Mouse (Mus musculus) cerebellum, adult 2 months (tissue): ENCODE data around the gene Ppm1b. TPM values are rescaled to one million over a fixed set of nuclear protein-coding genes. Genes with fewer than 3 reads are reported as not detected.
A peak's percentile ranks its signal among the peaks of the same experiment; 100 is the strongest.
"Not testable (repeated sequence)": the region's sequence is repeated elsewhere in the genome, so short reads cannot be mapped to it uniquely, and the experiment has no call there.

Experiments
- DNase-seq, 2 experiments: peaks; one replicate each; pipeline ENCODE4 v3.0.0; 2021
- H3K27ac ChIP-seq: fragments of 200-500 bp; 2 replicates; pipeline ENCODE4 v1.5.1; 2012; ENCODE audit warnings: low read length, control low read depth, inconsistent platforms; ENCODE audit not compliant: insufficient read depth
- H3K27me3 ChIP-seq: fragments of 200-500 bp; 2 replicates; pipeline ENCODE4 v1.6.1; 2012; ENCODE audit warnings: inconsistent platforms, mild to moderate bottlenecking, low read length, moderate library complexity; ENCODE audit not compliant: control insufficient read depth, insufficient read depth
- H3K4me1 ChIP-seq: fragments of 200-500 bp; 2 replicates; pipeline ENCODE4 v1.6.1; 2011; ENCODE audit warnings: low read length; ENCODE audit not compliant: control insufficient read depth, insufficient read depth
- H3K4me3 ChIP-seq: fragments of 200-500 bp; replicated peaks from 2 replicates; pipeline ENCODE3; 2011; ENCODE audit warnings: mild to moderate bottlenecking, low read depth, low read length, control low read depth; ENCODE audit not compliant: insufficient read depth
- CTCF ChIP-seq: fragments of 200-500 bp; IDR thresholded peaks from 2 replicates; pipeline ENCODE4 v1.5.1; 2011; ENCODE audit warnings: low read depth, mild to moderate bottlenecking, control low read depth, low read length, moderate library complexity, borderline replicate concordance; ENCODE audit not compliant: insufficient read depth
- POLR2A ChIP-seq: fragments of 200-500 bp; IDR thresholded peaks from 2 replicates; pipeline ENCODE4 v1.6.1; 2011; ENCODE audit warnings: low read length, control low read depth, borderline replicate concordance; ENCODE audit not compliant: insufficient read depth
- WGBS: fragments of 180-500 bp; shearing (Covaris S2); methylation state at CpG from one replicate; pipeline ENCODE4 v1.1.7; 2018; 5-methylcytosine and 5-hydroxymethylcytosine counted together
- polyA plus RNA-seq: library from polyadenylated mRNA; depleted of rRNA; stranded (reverse); fragments of >200 nt; gene quantifications from 2 replicates; pipeline ENCODE4 v1.2.3, GENCODE M21; 2012; rRNA removed

Ppm1b gene
- polyA plus RNA-seq, result 138 and 142 TPM in 2 replicates

- Histone ChIP-seq H3K27ac (peak within 1 kb of the TSS; percentile 93), H3K27me3 (no peaks in the 10 kb centered on the region), H3K4me3 (peak within 1 kb of the TSS; percentile 75), H3K4me1 (peaks cover 2% of the 10 kb centered on the region; the same call in 1 of the 2 replicates)
- no peak for DNase-seq
- WGBS, result 27% methylated on average over 9 of the region's 9 CpGs
- TF ChIP-seq POLR2A (no peak), CTCF (no peak)
Observed at GRCm38 (mm10) chr17:84956441-84956840, at the start of gene Ppm1b. TSS of gene Ppm1b (plus strand) at chr17:84956741.

- WGBS, result 74% methylated on average over 19 of the region's 19 CpGs
- no peak overlapping the region for H3K4me3 ChIP-seq
- no peak for DNase-seq
- no peak for TF ChIP-seq POLR2A
- no peak for TF ChIP-seq CTCF
- H3K27ac ChIP-seq, result no peak overlapping the region
- peaks cover 4% of the 10 kb centered on the region; the same call in 1 of the 2 replicates for H3K4me1 ChIP-seq
- no peaks in the 10 kb centered on the region for H3K27me3 ChIP-seq
Observed at GRCm38 (mm10) chr17:84921666-84922376, 34.7 kb upstream of the Ppm1b start.

- Histone ChIP-seq H3K4me3 (no peak overlapping the region), H3K27me3 (no peaks in the 10 kb centered on the region), H3K27ac (no peak overlapping the region), H3K4me1 (peaks cover 4% of the 10 kb centered on the region; the same call in 1 of the 2 replicates)
- TF ChIP-seq POLR2A (no peak), CTCF (no peak)
- 87% methylated on average over 5 of the region's 5 CpGs for WGBS
- no peak for DNase-seq
Observed at GRCm38 (mm10) chr17:84924779-84925178, 31.8 kb upstream of the Ppm1b start.

- WGBS, result 26% methylated on average over 5 of the region's 5 CpGs
- Histone ChIP-seq H3K27ac (no peak overlapping the region), H3K27me3 (no peaks in the 10 kb centered on the region), H3K4me3 (no peak overlapping the region), H3K4me1 (peaks cover 4% of the 10 kb centered on the region; the same call in 1 of the 2 replicates)
- TF ChIP-seq CTCF (no peak), POLR2A (no peak)
- DNase-seq, result peak; percentile 22 to 69
Observed at GRCm38 (mm10) chr17:84926233-84926632, 30.3 kb upstream of the Ppm1b start.

GRCm38 (mm10) chr17:84927580-84927979 lies 29.0 kb upstream of the Ppm1b start:
- no peak for DNase-seq
- peaks cover 4% of the 10 kb centered on the region; the same call in 1 of the 2 replicates for H3K4me1 ChIP-seq
- no peaks in the 10 kb centered on the region for H3K27me3 ChIP-seq
- no peak for TF ChIP-seq CTCF
- TF ChIP-seq POLR2A, result no peak
- no peak overlapping the region for H3K27ac ChIP-seq
- H3K4me3 ChIP-seq, result no peak overlapping the region
- 74% methylated on average over 5 of the region's 5 CpGs for whole genome bisulfite sequencing

GRCm38 (mm10) chr17:84932943-84933342 lies 23.6 kb upstream of the Ppm1b start:
- no peak overlapping the region for H3K4me3 ChIP-seq
- H3K27ac ChIP-seq, result no peak overlapping the region
- H3K27me3 ChIP-seq, result no peaks in the 10 kb centered on the region
- DNase-seq, result no peak
- TF ChIP-seq POLR2A, result no peak
- TF ChIP-seq CTCF, result no peak
- 91% methylated on average over 7 of the region's 7 CpGs for WGBS
- H3K4me1 ChIP-seq, result no peaks in the 10 kb centered on the region

- Histone ChIP-seq H3K4me1 (no peaks in the 10 kb centered on the region), H3K4me3 (no peak overlapping the region), H3K27ac (no peak overlapping the region), H3K27me3 (no peaks in the 10 kb centered on the region)
- no peak for TF ChIP-seq POLR2A
- TF ChIP-seq CTCF, result no peak
- no peak for DNase-seq
- WGBS, result 77% methylated on average over 5 of the region's 5 CpGs
Observed at GRCm38 (mm10) chr17:84933968-84934367, 22.6 kb upstream of the Ppm1b start.

- not testable (repeated sequence) for H3K4me3 ChIP-seq, H3K27ac ChIP-seq, H3K4me1 ChIP-seq, H3K27me3 ChIP-seq, DNase-seq
- WGBS, result 69% methylated on average over 4 of the region's 4 CpGs
Observed at GRCm38 (mm10) chr17:84935620-84936019, 20.9 kb upstream of the Ppm1b start.
